Mouse (Mus musculus) liver, postnatal 0 days (tissue): ENCODE measurements at regions not wholly inside any gene's neighbourhood (a gene's known extent, or its start where the extent isn't known, plus 50 kb on each side); places are given as distances from the start of the nearest gene placed in this dataset.

Experiments used
- CTCF ChIP-seq: sonication (generic); IDR thresholded peaks from 2 replicates; pipeline ENCODE4 v1.5.1; 2016; ENCODE audit warnings: antibody characterized with exemption, low read depth
- EP300 ChIP-seq: IDR thresholded peaks from 2 replicates; pipeline ENCODE4 v1.6.1; 2016; ENCODE audit warnings: antibody characterized with exemption, low read depth, mild to moderate bottlenecking

- TF ChIP-seq EP300, result no peak
- TF ChIP-seq CTCF, result no peak
These were observed 151.1 kb upstream of the Irf2bp2 start for GRCm38 (mm10) chr8:126744747-126745382.
